Mouse (Mus musculus): ENCODE measurements around the gene Slc45a1.

Gene Slc45a1

GRCm38 (mm10) chr4:150651390-150652277 lies at the start of gene Slc45a1:
Gene Slc45a1 (minus strand): TSS chr4:150652174.
- DNase-seq, result peak; percentile 71

GRCm38 (mm10) chr4:150700849-150701248 lies 48.9 kb upstream of the Slc45a1 start:
- no peak for DNase-seq

GRCm38 (mm10) chr4:150694434-150695108 lies 42.6 kb upstream of the Slc45a1 start:
- DNase-seq, result no peak

- DNase-seq, result no peak
Observed at GRCm38 (mm10) chr4:150692861-150693403, 41.0 kb upstream of the Slc45a1 start.

GRCm38 (mm10) chr4:150690759-150691158 lies 38.8 kb upstream of the Slc45a1 start:
- DNase-seq, result no peak

GRCm38 (mm10) chr4:150689553-150689952 lies 37.6 kb upstream of the Slc45a1 start:
- no peak for DNase-seq

GRCm38 (mm10) chr4:150687126-150687753 lies 35.3 kb upstream of the Slc45a1 start:
- DNase-seq, result no peak

- DNase-seq, result no peak
Observed at GRCm38 (mm10) chr4:150686538-150686937, 34.6 kb upstream of the Slc45a1 start.

GRCm38 (mm10) chr4:150685778-150686493 lies 34.0 kb upstream of the Slc45a1 start:
- no peak for DNase-seq

GRCm38 (mm10) chr4:150685043-150685777 lies 33.2 kb upstream of the Slc45a1 start:
- peak; percentile 19 for DNase-seq

- no peak for DNase-seq
Observed at GRCm38 (mm10) chr4:150680373-150680772, 28.4 kb upstream of the Slc45a1 start.

GRCm38 (mm10) chr4:150678789-150679188 lies 26.8 kb upstream of the Slc45a1 start:
- no peak for DNase-seq

GRCm38 (mm10) chr4:150677846-150678224 lies 25.9 kb upstream of the Slc45a1 start:
- DNase-seq, result no peak

- DNase-seq, result no peak
Observed at GRCm38 (mm10) chr4:150677126-150677845, 25.3 kb upstream of the Slc45a1 start.

- no peak for DNase-seq
Observed at GRCm38 (mm10) chr4:150676029-150676428, 24.1 kb upstream of the Slc45a1 start.

GRCm38 (mm10) chr4:150675274-150675673 lies 23.3 kb upstream of the Slc45a1 start:
- no peak for DNase-seq

GRCm38 (mm10) chr4:150665806-150666205 lies 13.8 kb upstream of the Slc45a1 start:
- DNase-seq, result no peak

- DNase-seq, result no peak
Observed at GRCm38 (mm10) chr4:150664726-150665125, 12.8 kb upstream of the Slc45a1 start.

GRCm38 (mm10) chr4:150663192-150663591 lies 11.2 kb upstream of the Slc45a1 start:
- no peak for DNase-seq

GRCm38 (mm10) chr4:150661886-150662285 lies 9.9 kb upstream of the Slc45a1 start:
- no peak for DNase-seq

- DNase-seq, result no peak
Observed at GRCm38 (mm10) chr4:150659926-150660610, 8.1 kb upstream of the Slc45a1 start.

Data from cerebellum, adult 9-10 months (tissue).